ENCODE assay signal across 10 mouse cellular contexts in the genomic region with DNA sequence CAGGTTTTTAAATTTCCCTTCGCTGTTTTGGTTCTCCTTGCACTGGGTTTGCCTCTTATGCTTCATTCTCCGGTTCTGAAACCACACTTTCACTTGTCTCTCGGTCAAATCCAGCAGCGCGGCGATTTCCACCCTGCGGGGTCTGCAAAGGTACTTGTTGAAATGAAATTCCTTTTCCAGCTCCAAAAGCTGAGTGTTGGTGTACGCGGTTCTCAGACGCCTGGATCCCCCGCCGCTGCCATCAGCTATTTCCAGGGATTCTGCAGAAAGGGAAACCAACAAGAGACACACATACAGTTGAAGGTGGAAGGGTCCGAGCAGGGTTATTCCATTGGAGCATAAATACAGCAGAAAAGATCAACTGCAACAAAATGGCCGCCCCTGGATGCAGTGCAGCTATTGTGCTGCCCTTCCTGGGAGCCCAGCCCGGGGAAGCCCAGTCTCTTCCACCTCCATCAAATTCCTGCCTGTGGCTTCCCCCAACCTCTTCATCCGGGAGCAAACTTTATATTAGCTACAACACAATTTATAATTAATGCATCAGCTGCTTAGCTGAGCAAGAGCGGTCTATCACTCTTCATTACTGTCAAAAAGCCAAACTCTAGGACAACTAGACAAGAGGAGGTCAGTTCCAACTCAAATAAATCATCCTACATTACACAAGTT. TPM values are rescaled to one million over a fixed set of nuclear protein-coding genes. Genes with fewer than 3 reads are reported as not detected.
DNase-seq lines count a peak whose midpoint lies in the region; ATAC-seq and TF ChIP-seq lines count a peak whose summit lies in the region.
"Had no signal": no experiment of that assay in that cellular context is flagged by ENCODE, and none has a peak within 500 bp of the region (broad histone marks: within the 10 kb centered on the region; RNA-seq: fewer than 3 reads in every experiment).

No protein-coding gene starts in this region.

- no peaks in the 10 kb centered on the region for H3K9me3 ChIP-seq in kidney, embryonic 15.5 days (replicated peaks)
- H3K9me3 ChIP-seq in embryonic facial prominence, embryonic 12.5 days: no peaks in the 10 kb centered on the region
- no peaks in the 10 kb centered on the region for H3K9me3 ChIP-seq in intestine, postnatal 0 days (ENCODE audit: control insufficient read depth)
- H3K9me3 ChIP-seq in neural tube, embryonic 11.5 days (ENCODE audit: control insufficient read depth, low read length): no peaks in the 10 kb centered on the region
- H3K9me3 ChIP-seq: forebrain, embryonic 13.5 days had no signal

- peak overlapping the region; percentile 90 for H3K27ac ChIP-seq in kidney, embryonic 15.5 days
- H3K27ac ChIP-seq in embryonic facial prominence, embryonic 12.5 days: peak overlapping the region; percentile 86
- H3K27ac ChIP-seq in intestine, postnatal 0 days (ENCODE audit: low read depth, low read length): peak overlapping the region; percentile 73
- H3K27ac ChIP-seq in neural tube, embryonic 11.5 days (ENCODE audit: low read depth, low read length): peak overlapping the region; percentile 100
- H3K27ac ChIP-seq: forebrain, embryonic 13.5 days had no signal

- no peaks in the 10 kb centered on the region for H3K27me3 ChIP-seq in kidney, embryonic 15.5 days
- peaks cover 90% of the 10 kb centered on the region for H3K27me3 ChIP-seq in embryonic facial prominence, embryonic 12.5 days
- peaks cover 28% of the 10 kb centered on the region for H3K27me3 ChIP-seq in intestine, postnatal 0 days (replicated peaks; ENCODE audit: control insufficient read depth, insufficient read depth, low read length)
- no peaks in the 10 kb centered on the region for H3K27me3 ChIP-seq in neural tube, embryonic 11.5 days (ENCODE audit: control insufficient read depth, insufficient read depth, low read length)

- no peak for DNase-seq in kidney, adult 11 months
- DNase-seq in neural tube, embryonic 11.5 days (ENCODE audit: low spot score): peak; percentile 80
- DNase-seq in cerebellum, adult 11-12 months: no peak
- DNase-seq in cerebellum, adult 18-20 months: no peak

- H3K36me3 ChIP-seq in kidney, embryonic 15.5 days: no peaks in the 10 kb centered on the region
- H3K36me3 ChIP-seq in embryonic facial prominence, embryonic 12.5 days: no peaks in the 10 kb centered on the region
- no peaks in the 10 kb centered on the region for H3K36me3 ChIP-seq in intestine, postnatal 0 days (ENCODE audit: control insufficient read depth, insufficient read depth)
- H3K36me3 ChIP-seq in neural tube, embryonic 11.5 days (ENCODE audit: control insufficient read depth, insufficient read depth, low read length): no peaks in the 10 kb centered on the region; the same call in 1 of the 2 replicates

- peak overlapping the region; percentile 44 for H3K4me3 ChIP-seq in kidney, embryonic 15.5 days (replicated peaks)
- H3K4me3 ChIP-seq in embryonic facial prominence, embryonic 12.5 days: peak overlapping the region; percentile 36
- peak overlapping the region; percentile 47 for H3K4me3 ChIP-seq in intestine, postnatal 0 days (ENCODE audit: low read depth, low read length)
- H3K4me3 ChIP-seq in neural tube, embryonic 11.5 days (ENCODE audit: low read depth, low read length): peak overlapping the region; percentile 91
- H3K4me3 ChIP-seq: forebrain, embryonic 13.5 days had no signal

- ATAC-seq in kidney, embryonic 15.5 days (replicated peaks; ENCODE audit: low FRiP score): no peak
- no peak for ATAC-seq in embryonic facial prominence, embryonic 12.5 days (ENCODE audit: insufficient number of reproducible peaks, insufficient read depth, low FRiP score, low TSS enrichment)
- no peak for ATAC-seq in intestine, postnatal 0 days
- ATAC-seq in neural tube, embryonic 11.5 days (ENCODE audit: insufficient read depth, low FRiP score, low TSS enrichment): no peak
- ATAC-seq in activated CD4-positive, CD25-positive, alpha-beta regulatory T cell, adult 4 months: no peak
- ATAC-seq: forebrain, embryonic 13.5 days had no signal

- 13% methylated on average over 17 of the region's 17 CpGs for WGBS in kidney, embryonic 15.5 days
- 1% methylated on average over 17 of the region's 17 CpGs for WGBS in embryonic facial prominence, embryonic 12.5 days
- 52% methylated on average over 17 of the region's 17 CpGs for WGBS in intestine, postnatal 0 days
- 1% methylated on average over 17 of the region's 17 CpGs for WGBS in neural tube, embryonic 11.5 days

- H3K4me1 ChIP-seq in kidney, embryonic 15.5 days: peaks cover 95% of the 10 kb centered on the region
- 0 out of 2 replicates have a peak, but pooled peaks cover 2% of the 10 kb centered on the region for H3K4me1 ChIP-seq in embryonic facial prominence, embryonic 12.5 days
- H3K4me1 ChIP-seq in intestine, postnatal 0 days (replicated peaks; ENCODE audit: control insufficient read depth, insufficient read depth, low read length): no peaks in the 10 kb centered on the region
- peaks cover 39% of the 10 kb centered on the region for H3K4me1 ChIP-seq in neural tube, embryonic 11.5 days (ENCODE audit: control insufficient read depth, insufficient read depth, low read length)

- no peak for TF ChIP-seq CTCF in intestine, postnatal 0 days (IDR thresholded peaks at IDR 0.05; ENCODE audit: low read depth)

- H3K9ac ChIP-seq in kidney, embryonic 15.5 days: peak overlapping the region; percentile 54; the same call in 1 of the 2 replicates
- H3K9ac ChIP-seq in embryonic facial prominence, embryonic 12.5 days: peak overlapping the region; percentile 53
- H3K9ac ChIP-seq in intestine, postnatal 0 days (ENCODE audit: low read depth, low read length): peak overlapping the region; percentile 71
- peak overlapping the region; percentile 99 for H3K9ac ChIP-seq in neural tube, embryonic 11.5 days (ENCODE audit: low read length)
- H3K9ac ChIP-seq: forebrain, embryonic 13.5 days had no signal

- peak overlapping the region; percentile 77 for H3K4me2 ChIP-seq in kidney, embryonic 15.5 days
- peak overlapping the region; percentile 39 for H3K4me2 ChIP-seq in embryonic facial prominence, embryonic 12.5 days (replicated peaks)
- H3K4me2 ChIP-seq in intestine, postnatal 0 days (replicated peaks; ENCODE audit: low read depth): peak overlapping the region; percentile 63
- peak overlapping the region; percentile 78 for H3K4me2 ChIP-seq in neural tube, embryonic 11.5 days (ENCODE audit: low read depth)
- H3K4me2 ChIP-seq: forebrain, embryonic 13.5 days had no signal

RNA-seq across cellular contexts. Expression of gene Hoxa2, which starts 1.1 kb away (rescaled TPM):
- polyA plus RNA-seq in kidney, embryonic 15.5 days (2015; fragmentation: Nextera tagmentation; extraction: Ambion mirVana): 2.2 and 3.6 TPM in 2 replicates
- polyA plus RNA-seq in embryonic facial prominence, embryonic 12.5 days (2016; fragmentation: Nextera tagmentation; extraction: Ambion mirVana): 15.1 and 18.2 TPM in 2 replicates
- polyA plus RNA-seq in intestine, postnatal 0 days (2015; fragmentation: Nextera tagmentation; extraction: Ambion mirVana): 3.3 TPM in 2 replicates
- 36.0 and 37.5 TPM in 2 replicates for polyA plus RNA-seq in neural tube, embryonic 11.5 days (2014; fragmentation: Nextera tagmentation; extraction: Ambion mirVana)
- polyA plus RNA-seq in activated CD4-positive, CD25-positive, alpha-beta regulatory T cell, adult 4 months (2017; shearing (Covaris generic)): not detected
- polyA plus RNA-seq: forebrain, embryonic 13.5 days had no signal

RNA-seq across cellular contexts. Expression of gene Hoxa1, which starts 5.4 kb away (rescaled TPM):
- 0.64 and 0.81 TPM in 2 replicates for polyA plus RNA-seq in kidney, embryonic 15.5 days (2015; fragmentation: Nextera tagmentation; extraction: Ambion mirVana)
- 0.71 and 0.77 TPM in 2 replicates for polyA plus RNA-seq in embryonic facial prominence, embryonic 12.5 days (2016; fragmentation: Nextera tagmentation; extraction: Ambion mirVana)
- polyA plus RNA-seq in intestine, postnatal 0 days (2015; fragmentation: Nextera tagmentation; extraction: Ambion mirVana): 0.37 and 0.52 TPM in 2 replicates
- polyA plus RNA-seq in neural tube, embryonic 11.5 days (2014; fragmentation: Nextera tagmentation; extraction: Ambion mirVana): 8.0 and 9.3 TPM in 2 replicates
- polyA plus RNA-seq in activated CD4-positive, CD25-positive, alpha-beta regulatory T cell, adult 4 months (2017; shearing (Covaris generic)): not detected
- polyA plus RNA-seq: forebrain, embryonic 13.5 days had no signal

RNA-seq across cellular contexts. Expression of gene 5730596B20Rik, which starts 13.8 kb away (rescaled TPM):
- polyA plus RNA-seq in kidney, embryonic 15.5 days (2015; fragmentation: Nextera tagmentation; extraction: Ambion mirVana): 2.1 and 2.4 TPM in 2 replicates
- 0.17 and 0.35 TPM in 2 replicates for polyA plus RNA-seq in embryonic facial prominence, embryonic 12.5 days (2016; fragmentation: Nextera tagmentation; extraction: Ambion mirVana)
- polyA plus RNA-seq in intestine, postnatal 0 days (2015; fragmentation: Nextera tagmentation; extraction: Ambion mirVana): 0.61 and 0.97 TPM in 2 replicates
- polyA plus RNA-seq in neural tube, embryonic 11.5 days (2014; fragmentation: Nextera tagmentation; extraction: Ambion mirVana): 4.1 and 4.5 TPM in 2 replicates
- not detected for polyA plus RNA-seq in activated CD4-positive, CD25-positive, alpha-beta regulatory T cell, adult 4 months (2017; shearing (Covaris generic))
- polyA plus RNA-seq: forebrain, embryonic 13.5 days; testis, adult 2 months had no signal

RNA-seq across cellular contexts. Expression of gene Hoxa4, which starts 28.1 kb away (rescaled TPM):
- polyA plus RNA-seq in kidney, embryonic 15.5 days (2015; fragmentation: Nextera tagmentation; extraction: Ambion mirVana): 1.5 and 1.8 TPM in 2 replicates
- 0.14 TPM in 1 of 2 replicates, not detected in the other for polyA plus RNA-seq in embryonic facial prominence, embryonic 12.5 days (2016; fragmentation: Nextera tagmentation; extraction: Ambion mirVana)
- 3.6 and 4.5 TPM in 2 replicates for polyA plus RNA-seq in intestine, postnatal 0 days (2015; fragmentation: Nextera tagmentation; extraction: Ambion mirVana)
- polyA plus RNA-seq in neural tube, embryonic 11.5 days (2014; fragmentation: Nextera tagmentation; extraction: Ambion mirVana): 10.2 and 11.7 TPM in 2 replicates
- not detected for polyA plus RNA-seq in activated CD4-positive, CD25-positive, alpha-beta regulatory T cell, adult 4 months (2017; shearing (Covaris generic))
- polyA plus RNA-seq: forebrain, embryonic 13.5 days had no signal

RNA-seq across cellular contexts. Expression of gene Hoxa5, which starts 40.9 kb away (rescaled TPM):
- polyA plus RNA-seq in kidney, embryonic 15.5 days (2015; fragmentation: Nextera tagmentation; extraction: Ambion mirVana): 11.0 and 11.5 TPM in 2 replicates
- polyA plus RNA-seq in embryonic facial prominence, embryonic 12.5 days (2016; fragmentation: Nextera tagmentation; extraction: Ambion mirVana): 0.33 and 0.34 TPM in 2 replicates
- polyA plus RNA-seq in intestine, postnatal 0 days (2015; fragmentation: Nextera tagmentation; extraction: Ambion mirVana): 14.8 and 15.3 TPM in 2 replicates
- polyA plus RNA-seq in neural tube, embryonic 11.5 days (2014; fragmentation: Nextera tagmentation; extraction: Ambion mirVana): 53.4 and 56.5 TPM in 2 replicates
- not detected for polyA plus RNA-seq in activated CD4-positive, CD25-positive, alpha-beta regulatory T cell, adult 4 months (2017; shearing (Covaris generic))
- polyA plus RNA-seq: forebrain, embryonic 13.5 days had no signal

Comparison
In these comparisons a context has a peak if more than half of its experiments do, and no peak if none do; other contexts are left out.
1. H3K4me3 ChIP-seq: peak in every context shown above with its lines; median percentile 91 in neural tube, embryonic 11.5 days; 47 in intestine, postnatal 0 days; 44 in kidney, embryonic 15.5 days; 36 in embryonic facial prominence, embryonic 12.5 days.